Mouse (Mus musculus): ENCODE results near the gene Rps29. TPM values are rescaled to one million over a fixed set of nuclear protein-coding genes. Genes with fewer than 3 reads are reported as not detected.

Gene Rps29
- polyA plus RNA-seq, 1 experiment from 2014 or later = 1,030 TPM

GRCm38 (mm10) chr12:69150049-69150448 lies 8.9 kb downstream of the Rps29 start:
- WGBS = 41% methylated on average over 13 of the region's 13 CpGs
- no peak overlapping the region for H3K4me3 ChIP-seq (ENCODE audit: low read depth, low read length)
- peak overlapping the region; percentile 34 for H3K27ac ChIP-seq (ENCODE audit: low read depth, low read length)

DNA sequence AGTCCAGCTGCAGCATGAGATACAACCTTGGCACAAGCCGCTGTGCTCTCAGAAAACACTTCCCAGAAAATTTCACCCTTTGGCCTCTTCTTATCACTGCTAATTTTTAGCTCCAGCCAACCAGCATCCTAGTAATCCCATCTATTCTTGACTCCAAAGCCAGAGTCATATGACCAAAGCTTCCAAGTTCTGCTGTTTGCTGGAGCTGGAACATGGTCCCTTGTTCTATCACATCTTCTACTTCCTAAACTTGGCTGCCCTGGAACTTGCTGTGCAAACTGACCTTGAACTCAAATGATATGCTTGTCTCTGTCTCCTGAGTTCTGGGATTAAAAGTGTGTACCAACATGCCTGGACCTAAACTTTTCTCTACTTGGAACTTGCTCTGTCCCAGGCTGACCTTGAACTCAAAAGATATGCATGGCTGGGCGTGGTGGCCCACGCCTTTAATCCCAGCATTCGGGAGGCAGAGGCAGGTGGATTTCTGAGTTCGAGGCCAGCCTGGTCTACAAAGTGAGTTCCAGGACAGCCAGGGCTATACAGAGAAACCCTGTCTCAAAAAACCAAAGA lies 11.7 kb downstream of the Rps29 start:
- 90% methylated on average over 5 of the region's 5 CpGs for WGBS
- Histone ChIP-seq H3K27ac (ENCODE audit: low read depth, low read length) (no peak overlapping the region), H3K9ac (replicated peaks; ENCODE audit: low read depth, low read length) (no peak overlapping the region), H3K4me1 (ENCODE audit: control insufficient read depth, insufficient read depth, low read length) (no peaks in the 10 kb centered on the region), H3K4me2 (ENCODE audit: low read depth, low read length) (no peak overlapping the region), H3K36me3 (ENCODE audit: control insufficient read depth, insufficient read depth, low read length) (no peaks in the 10 kb centered on the region), H3K4me3 (ENCODE audit: low read depth, low read length) (no peak overlapping the region), H3K27me3 (ENCODE audit: control insufficient read depth, insufficient read depth, low read length) (no peaks in the 10 kb centered on the region), H3K9me3 (ENCODE audit: control insufficient read depth, low read length) (no peaks in the 10 kb centered on the region)
- ATAC-seq (ENCODE audit: low read depth) = no peak

More at GRCm38 (mm10) chr12:69150049-69150448, 8.9 kb downstream of the Rps29 start:
- H3K9ac ChIP-seq (replicated peaks; ENCODE audit: low read depth, low read length) = no peak overlapping the region
- no peaks in the 10 kb centered on the region for H3K27me3 ChIP-seq (ENCODE audit: control insufficient read depth, insufficient read depth, low read length)
- H3K36me3 ChIP-seq (ENCODE audit: control insufficient read depth, insufficient read depth, low read length) = no peaks in the 10 kb centered on the region
- peak overlapping the region; percentile 1; the same call in 1 of the 2 replicates for H3K4me2 ChIP-seq (ENCODE audit: low read depth, low read length)
- H3K4me1 ChIP-seq (ENCODE audit: control insufficient read depth, insufficient read depth, low read length) = no peaks in the 10 kb centered on the region
- no peaks in the 10 kb centered on the region for H3K9me3 ChIP-seq (ENCODE audit: control insufficient read depth, low read length)
- ATAC-seq (ENCODE audit: low read depth) = peak; percentile 83

DNA sequence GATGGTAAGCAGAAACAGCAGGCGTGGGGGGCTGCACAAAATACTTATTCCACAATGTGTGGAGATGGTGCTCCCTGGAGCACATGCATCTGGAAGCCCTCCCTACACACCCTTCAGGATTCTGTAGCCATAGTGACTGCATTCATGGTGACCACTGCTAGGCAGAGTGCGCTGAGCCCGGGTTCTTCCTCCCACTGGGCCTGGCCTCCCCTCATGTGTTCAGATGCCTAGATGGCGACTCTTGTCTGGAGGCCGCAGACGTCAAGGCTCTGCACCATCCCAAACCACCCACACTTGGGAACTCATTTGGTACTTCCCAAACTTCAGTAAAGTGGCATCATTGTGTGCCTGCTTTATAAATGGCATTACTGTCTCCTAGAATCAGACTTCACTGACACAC lies 15.5 kb downstream of the Rps29 start:
- no peak for ATAC-seq (ENCODE audit: low read depth)
- H3K4me3 ChIP-seq (ENCODE audit: low read depth, low read length) = no peak overlapping the region
- WGBS = 77% methylated on average over 6 of the region's 6 CpGs

GRCm38 (mm10) chr12:69139841-69140240 lies 19.1 kb downstream of the Rps29 start:
- no peak for ATAC-seq (ENCODE audit: low read depth)
- Histone ChIP-seq H3K27me3 (ENCODE audit: control insufficient read depth, insufficient read depth, low read length) (no peaks in the 10 kb centered on the region), H3K4me1 (ENCODE audit: control insufficient read depth, insufficient read depth, low read length) (no peaks in the 10 kb centered on the region), H3K4me2 (ENCODE audit: low read depth, low read length) (no peak overlapping the region), H3K9ac (replicated peaks; ENCODE audit: low read depth, low read length) (no peak overlapping the region), H3K9me3 (ENCODE audit: control insufficient read depth, low read length) (no peaks in the 10 kb centered on the region), H3K27ac (ENCODE audit: low read depth, low read length) (no peak overlapping the region), H3K36me3 (ENCODE audit: control insufficient read depth, insufficient read depth, low read length) (no peaks in the 10 kb centered on the region), H3K4me3 (ENCODE audit: low read depth, low read length) (no peak overlapping the region)
- WGBS = 88% methylated on average over 7 of the region's 7 CpGs

More for the DNA sequence above, 15.5 kb downstream of the Rps29 start:
- Histone ChIP-seq H3K27me3 (ENCODE audit: control insufficient read depth, insufficient read depth, low read length) (no peaks in the 10 kb centered on the region), H3K36me3 (ENCODE audit: control insufficient read depth, insufficient read depth, low read length) (no peaks in the 10 kb centered on the region), H3K9me3 (ENCODE audit: control insufficient read depth, low read length) (no peaks in the 10 kb centered on the region), H3K27ac (ENCODE audit: low read depth, low read length) (no peak overlapping the region), H3K4me1 (ENCODE audit: control insufficient read depth, insufficient read depth, low read length) (no peaks in the 10 kb centered on the region), H3K4me2 (ENCODE audit: low read depth, low read length) (no peak overlapping the region), H3K9ac (replicated peaks; ENCODE audit: low read depth, low read length) (no peak overlapping the region)

GRCm38 (mm10) chr12:69139201-69139600 lies 19.8 kb downstream of the Rps29 start:
- Histone ChIP-seq H3K4me2 (ENCODE audit: low read depth, low read length) (no peak overlapping the region), H3K4me1 (ENCODE audit: control insufficient read depth, insufficient read depth, low read length) (no peaks in the 10 kb centered on the region), H3K9me3 (ENCODE audit: control insufficient read depth, low read length) (no peaks in the 10 kb centered on the region), H3K27me3 (ENCODE audit: control insufficient read depth, insufficient read depth, low read length) (no peaks in the 10 kb centered on the region), H3K9ac (replicated peaks; ENCODE audit: low read depth, low read length) (no peak overlapping the region), H3K27ac (ENCODE audit: low read depth, low read length) (no peak overlapping the region), H3K4me3 (ENCODE audit: low read depth, low read length) (no peak overlapping the region), H3K36me3 (ENCODE audit: control insufficient read depth, insufficient read depth, low read length) (no peaks in the 10 kb centered on the region)
- no peak for ATAC-seq (ENCODE audit: low read depth)
- WGBS = 87% methylated on average over 3 of the region's 3 CpGs

GRCm38 (mm10) chr12:69131981-69132380 lies 27.0 kb downstream of the Rps29 start:
- 9% methylated on average over 10 of the region's 10 CpGs for WGBS
- Histone ChIP-seq H3K9me3 (ENCODE audit: control insufficient read depth, low read length) (no peaks in the 10 kb centered on the region), H3K27ac (ENCODE audit: low read depth, low read length) (no peak overlapping the region), H3K36me3 (ENCODE audit: control insufficient read depth, insufficient read depth, low read length) (no peaks in the 10 kb centered on the region), H3K4me3 (ENCODE audit: low read depth, low read length) (no peak overlapping the region), H3K4me1 (ENCODE audit: control insufficient read depth, insufficient read depth, low read length) (no peaks in the 10 kb centered on the region), H3K9ac (replicated peaks; ENCODE audit: low read depth, low read length) (no peak overlapping the region), H3K4me2 (ENCODE audit: low read depth, low read length) (no peak overlapping the region), H3K27me3 (ENCODE audit: control insufficient read depth, insufficient read depth, low read length) (no peaks in the 10 kb centered on the region)
- peak; percentile 76; the same call in 1 of the 2 replicates for ATAC-seq (ENCODE audit: low read depth)

DNA sequence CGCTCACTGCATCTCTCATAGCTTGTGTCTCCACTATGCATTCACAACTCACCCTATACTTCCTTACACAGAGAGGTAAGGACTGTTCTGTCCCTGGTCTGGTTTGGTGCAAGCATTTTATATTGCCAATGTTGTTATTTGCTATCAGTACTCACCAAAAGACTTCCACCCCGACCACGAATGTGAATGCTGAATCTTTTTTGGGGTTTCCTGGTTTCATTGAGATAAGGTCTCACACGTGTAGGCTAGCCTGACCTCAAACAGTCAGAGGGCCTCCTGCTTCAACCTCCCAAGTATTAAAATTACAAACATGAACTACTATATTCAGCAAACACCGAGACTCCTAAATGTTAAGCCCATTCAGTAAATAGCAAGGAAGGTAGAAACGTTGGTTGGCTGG lies 27.7 kb downstream of the Rps29 start:
- Histone ChIP-seq H3K27ac (ENCODE audit: low read depth, low read length) (no peak overlapping the region), H3K4me3 (ENCODE audit: low read depth, low read length) (no peak overlapping the region), H3K4me1 (ENCODE audit: control insufficient read depth, insufficient read depth, low read length) (no peaks in the 10 kb centered on the region), H3K4me2 (ENCODE audit: low read depth, low read length) (no peak overlapping the region), H3K9me3 (ENCODE audit: control insufficient read depth, low read length) (no peaks in the 10 kb centered on the region), H3K27me3 (ENCODE audit: control insufficient read depth, insufficient read depth, low read length) (no peaks in the 10 kb centered on the region), H3K9ac (replicated peaks; ENCODE audit: low read depth, low read length) (no peak overlapping the region), H3K36me3 (ENCODE audit: control insufficient read depth, insufficient read depth, low read length) (no peaks in the 10 kb centered on the region)
- ATAC-seq (ENCODE audit: low read depth) = no peak
- WGBS = 88% methylated on average over 6 of the region's 6 CpGs

- Histone ChIP-seq H3K27ac (ENCODE audit: low read depth, low read length) (no peak overlapping the region), H3K4me3 (ENCODE audit: low read depth, low read length) (no peak overlapping the region), H3K9ac (replicated peaks; ENCODE audit: low read depth, low read length) (no peak overlapping the region), H3K27me3 (ENCODE audit: control insufficient read depth, insufficient read depth, low read length) (no peaks in the 10 kb centered on the region), H3K4me1 (ENCODE audit: control insufficient read depth, insufficient read depth, low read length) (no peaks in the 10 kb centered on the region), H3K36me3 (ENCODE audit: control insufficient read depth, insufficient read depth, low read length) (no peaks in the 10 kb centered on the region), H3K4me2 (ENCODE audit: low read depth, low read length) (peak overlapping the region; percentile 15; the same call in 1 of the 2 replicates), H3K9me3 (ENCODE audit: control insufficient read depth, low read length) (no peaks in the 10 kb centered on the region)
- no peak for ATAC-seq (ENCODE audit: low read depth)
- WGBS = 74% methylated on average over 12 of the region's 12 CpGs
These were observed 28.5 kb downstream of the Rps29 start for GRCm38 (mm10) chr12:69130486-69130885.

DNA sequence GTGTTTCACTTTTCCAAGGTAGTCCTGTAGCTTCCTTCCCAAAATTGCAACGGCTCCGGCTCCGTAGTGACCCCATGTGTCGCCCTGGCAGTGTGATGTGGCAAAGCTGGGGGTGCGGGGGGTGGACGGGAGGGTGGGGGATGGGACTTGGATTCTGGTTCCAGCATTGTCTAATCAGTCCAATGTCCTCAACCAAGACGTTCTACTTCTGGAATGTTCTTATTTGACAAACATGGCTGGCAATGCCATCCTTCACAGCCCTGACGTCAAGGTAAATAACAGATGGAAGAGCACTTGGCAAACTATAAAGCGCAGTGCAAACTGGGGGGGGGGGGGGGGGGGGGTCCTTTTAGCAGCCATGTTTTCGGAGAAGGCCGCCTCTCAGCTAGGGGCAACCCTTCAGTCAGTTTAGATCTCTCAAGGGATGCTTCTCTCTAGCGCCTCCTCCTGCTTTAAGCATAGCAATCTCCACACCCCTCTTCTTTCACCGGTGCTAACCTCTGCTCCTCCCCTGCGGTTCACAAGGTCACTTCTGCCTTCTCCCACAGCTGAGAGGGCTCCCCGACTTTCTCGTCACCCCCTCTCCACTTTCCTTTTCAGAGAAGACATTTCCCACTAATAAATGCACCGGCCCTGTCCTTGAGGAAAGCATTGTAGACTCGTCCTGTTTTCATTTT lies 29.2 kb downstream of the Rps29 start:
- no peak overlapping the region for H3K27ac ChIP-seq (ENCODE audit: low read depth, low read length)
- H3K4me1 ChIP-seq (ENCODE audit: control insufficient read depth, insufficient read depth, low read length) = no peaks in the 10 kb centered on the region
- peak overlapping the region; percentile 15; the same call in 1 of the 2 replicates for H3K4me2 ChIP-seq (ENCODE audit: low read depth, low read length)
- no peaks in the 10 kb centered on the region for H3K9me3 ChIP-seq (ENCODE audit: control insufficient read depth, low read length)
- WGBS = 42% methylated on average over 18 of the region's 18 CpGs
- ATAC-seq (ENCODE audit: low read depth) = no peak
- H3K27me3 ChIP-seq (ENCODE audit: control insufficient read depth, insufficient read depth, low read length) = no peaks in the 10 kb centered on the region
- H3K36me3 ChIP-seq (ENCODE audit: control insufficient read depth, insufficient read depth, low read length) = no peaks in the 10 kb centered on the region
- H3K9ac ChIP-seq (replicated peaks; ENCODE audit: low read depth, low read length) = no peak overlapping the region
- no peak overlapping the region for H3K4me3 ChIP-seq (ENCODE audit: low read depth, low read length)
